Mouse (Mus musculus) adrenal gland (tissue): ENCODE results near the gene Akr1c21.

ENCODE experiments used
- intact Hi-C: fragments of 180-260 bp; cut with DNase I; formaldehyde crosslinking; loops from one replicate; pipeline ENCODE4 v1.15.1; 2025
- long read RNA-seq, 2 experiments: library from polyadenylated mRNA; unstranded; transcript quantifications; one replicate each; pipeline ENCODE4 v2.0.0; 2020; ENCODE audit warnings: borderline replicate concordance in 1 of 2; ENCODE audit not compliant: insufficient replicate concordance in 1 of 2

Akr1c21 gene
- long read RNA-seq, experiment 1, result 0 reads
- long read RNA-seq, experiment 2, result 0 reads

DNA sequence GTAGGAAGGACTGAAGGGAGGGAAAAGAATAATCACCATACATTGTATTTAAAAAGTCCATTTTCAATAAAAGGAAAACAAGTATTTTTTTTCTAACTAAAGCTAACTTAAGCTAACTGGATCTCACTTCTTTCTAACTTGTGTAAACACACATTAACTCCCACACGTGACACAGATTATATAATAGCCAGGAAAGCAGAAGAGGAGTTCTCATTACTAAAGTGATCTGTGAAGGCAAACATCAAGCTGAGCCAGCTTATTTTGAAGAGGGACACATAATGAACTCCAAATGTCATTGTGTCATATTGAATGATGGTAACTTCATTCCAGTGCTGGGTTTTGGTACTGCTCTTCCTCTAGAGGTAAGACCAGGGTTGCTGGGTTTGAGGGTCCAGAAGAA lies at the start of gene Akr1c21:
Gene Akr1c21 (plus strand): TSS at position 205 of the 400 bp plus-strand sequence.
- intact Hi-C loops, result no loop called here

DNA sequence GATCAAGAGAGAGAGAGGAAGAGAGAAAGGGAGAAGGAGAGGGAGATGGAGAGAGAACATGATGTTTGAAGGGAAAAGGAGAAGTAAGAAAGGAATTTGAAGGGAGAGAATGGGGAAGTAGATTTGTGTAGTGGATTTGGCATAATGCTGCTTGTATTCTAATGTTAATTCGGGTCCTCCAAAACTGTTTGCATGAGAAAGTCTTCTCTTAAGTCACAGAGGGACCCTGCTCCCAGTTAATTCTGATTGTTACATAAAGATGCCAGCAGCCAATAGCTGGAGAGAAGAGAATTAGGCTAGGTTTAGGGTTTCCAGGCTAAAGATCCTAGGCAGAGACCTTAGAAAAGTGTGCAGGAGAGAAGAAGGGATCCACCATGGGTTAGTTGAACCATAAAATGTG lies 14.7 kb upstream of the Akr1c21 start:
- intact Hi-C loops, result no loop called here

- intact Hi-C loops, result no loop called here
Observed at GRCm38 (mm10) chr13:4560500-4560899, 13.4 kb upstream of the Akr1c21 start.

DNA sequence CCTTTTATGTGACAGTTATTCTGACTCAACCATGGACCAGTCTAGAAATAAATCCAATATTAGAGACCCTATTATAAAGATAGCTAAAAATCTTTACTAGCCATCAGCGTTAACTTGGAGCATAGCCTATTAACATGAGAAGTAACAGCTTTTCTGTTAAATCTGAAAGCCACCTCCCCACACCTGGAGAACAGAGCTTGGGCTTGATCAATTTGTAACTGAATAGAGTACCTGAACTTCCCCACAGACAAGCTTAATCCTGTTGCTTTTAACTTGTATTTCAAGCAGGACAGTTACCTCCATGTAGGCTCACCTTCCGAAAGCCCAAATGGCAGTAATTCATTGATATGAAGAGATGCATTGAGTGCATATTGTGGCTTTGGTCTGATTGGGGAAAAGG lies 7.9 kb upstream of the Akr1c21 start:
- intact Hi-C loops, result no loop called here

DNA sequence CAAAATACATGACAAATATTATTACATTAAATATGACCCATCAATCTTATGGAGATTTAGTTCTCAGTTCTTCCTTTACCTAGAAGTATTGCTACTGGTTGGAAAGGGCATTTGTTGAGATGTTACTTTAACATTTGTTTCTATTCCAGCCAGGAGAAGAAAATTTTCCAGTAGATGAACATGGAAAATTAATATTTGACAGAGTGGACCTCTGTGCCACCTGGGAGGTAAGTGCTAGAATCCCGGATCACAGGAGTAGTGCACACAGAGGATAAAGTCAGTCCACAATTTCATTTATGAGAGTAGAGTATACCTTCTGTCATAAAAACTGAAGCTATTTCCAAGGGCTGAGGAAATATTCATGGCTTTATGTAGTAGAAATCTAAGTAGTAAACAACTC lies 3.0 kb downstream of the Akr1c21 start:
- intact Hi-C loops, result no loop called here

GRCm38 (mm10) chr13:4603431-4603830 lies 29.6 kb downstream of the Akr1c21 start:
- intact Hi-C loops, result loop anchor here (10.0 kb wide), 2 partner anchors 299 to 479 kb away; no protein-coding TSS in a partner anchor

DNA sequence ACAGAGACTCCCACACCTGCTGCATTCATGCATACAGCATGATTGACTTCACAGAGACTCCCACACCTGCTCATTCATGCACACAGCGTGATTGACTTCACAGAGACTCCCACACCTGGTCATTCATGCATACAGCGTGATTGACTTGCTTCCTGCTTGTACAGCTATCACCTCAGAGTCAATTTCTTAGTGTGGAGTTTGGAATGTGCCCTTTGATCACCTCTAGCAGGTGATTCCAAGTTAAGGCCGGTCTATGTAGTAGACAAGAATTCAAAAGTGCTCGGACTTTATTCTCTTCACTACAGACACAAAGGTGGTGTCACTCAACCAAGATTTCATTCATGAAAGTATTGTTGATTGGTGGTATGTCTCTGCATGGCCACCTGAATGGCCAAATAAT lies 32.9 kb downstream of the Akr1c21 start:
- intact Hi-C loops, result loop anchor here (10.0 kb wide), 2 partner anchors 302 to 482 kb away; no protein-coding TSS in a partner anchor

- intact Hi-C loops, result loop anchor here (10.0 kb wide), 2 partner anchors 304 to 484 kb away; no protein-coding TSS in a partner anchor
Observed at GRCm38 (mm10) chr13:4608530-4608929, 34.7 kb downstream of the Akr1c21 start.

DNA sequence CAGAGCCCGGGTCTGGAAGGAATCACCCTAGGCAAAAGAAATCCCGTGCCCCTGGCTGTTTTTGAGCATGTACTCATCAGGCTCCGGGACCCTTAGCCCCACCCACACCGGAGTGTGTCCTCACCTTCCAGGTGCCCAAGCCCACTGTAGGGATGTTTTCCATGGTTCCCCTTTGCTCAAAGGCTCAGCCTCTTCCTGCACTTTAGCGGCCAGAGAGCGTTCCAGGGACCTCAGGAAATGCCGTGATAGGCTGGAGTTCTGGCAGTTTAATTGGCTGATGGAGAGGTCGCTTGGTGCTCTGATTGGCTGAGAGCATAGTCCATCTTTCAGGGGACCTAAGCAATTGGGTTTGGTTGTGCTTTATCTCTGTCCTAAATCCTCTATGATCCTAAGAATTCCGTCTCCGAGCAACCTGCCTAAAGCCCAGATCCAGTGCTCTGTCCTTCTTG lies 35.1 kb downstream of the Akr1c21 start, which contains the start of gene Akr1e1:
Gene Akr1e1 (minus strand): TSS at position 214 of the 449 bp plus-strand sequence.
- intact Hi-C loops, result loop anchor here (10.0 kb wide), 2 partner anchors 304 to 484 kb away; no protein-coding TSS in a partner anchor

DNA sequence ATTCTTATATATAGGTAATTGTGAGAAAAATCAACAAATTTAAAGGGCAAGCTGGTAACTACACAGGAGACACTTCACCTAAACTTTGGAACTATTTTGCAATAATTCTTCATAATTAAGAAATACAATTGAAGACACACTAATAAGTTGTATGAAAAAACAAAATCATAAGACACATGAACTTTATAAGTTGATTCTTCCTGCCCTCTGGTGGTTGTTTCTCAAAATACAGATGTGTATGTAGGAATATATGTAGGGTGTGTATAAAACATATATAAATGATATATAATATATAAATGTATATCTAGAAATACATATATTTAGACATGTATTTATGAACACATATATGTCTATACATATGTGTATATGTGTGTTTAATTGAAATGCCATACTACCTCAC lies 37.0 kb downstream of the Akr1c21 start:
- intact Hi-C loops, result loop anchor here (5.0 kb wide), 1 partner anchor 599 kb away; no protein-coding TSS in a partner anchor
